In genomic region chr4:135219652-135220051, GRCm38 (mm10) we compare ENCODE assay signal across 8 mouse cellular contexts. TPM values are rescaled to one million over a fixed set of nuclear protein-coding genes. Genes with fewer than 3 reads are reported as not detected.
A peak's percentile ranks its signal among the peaks of the same experiment; 100 is the strongest.
DNase-seq lines count a peak whose midpoint lies in the region; ATAC-seq and TF ChIP-seq lines count a peak whose summit lies in the region.

No protein-coding gene starts in this region.

- H3K27ac ChIP-seq in midbrain, embryonic 11.5 days (ENCODE audit: low read depth, low read length), result no peak overlapping the region
- H3K27ac ChIP-seq in midbrain, embryonic 16.5 days (ENCODE audit: low read length), result no peak overlapping the region
- H3K27ac ChIP-seq in gastrocnemius, adult 2 months, result no peak overlapping the region
- H3K27ac ChIP-seq in limb, embryonic 12.5 days, result no peak overlapping the region
- no peak overlapping the region for H3K27ac ChIP-seq in neural tube, embryonic 11.5 days (ENCODE audit: low read depth, low read length)

- ATAC-seq in midbrain, embryonic 11.5 days (ENCODE audit: low FRiP score), result no peak
- no peak; the same call in 1 of the 2 replicates for ATAC-seq in midbrain, embryonic 16.5 days
- ATAC-seq in limb, embryonic 12.5 days (ENCODE audit: insufficient number of reproducible peaks, insufficient read depth, low FRiP score, low TSS enrichment, low read depth), result 0 out of 2 replicates have a peak, but pooled peaks have one; percentile 43
- no peak for ATAC-seq in neural tube, embryonic 11.5 days (ENCODE audit: insufficient read depth, low FRiP score, low TSS enrichment)

- peak; percentile 94 for TF ChIP-seq CTCF in gastrocnemius, adult 2 months (IDR thresholded peaks at IDR 0.05)

- no peak overlapping the region for H3K4me2 ChIP-seq in midbrain, embryonic 11.5 days
- H3K4me2 ChIP-seq in midbrain, embryonic 16.5 days (ENCODE audit: low read length), result no peak overlapping the region
- H3K4me2 ChIP-seq in limb, embryonic 12.5 days, result no peak overlapping the region
- H3K4me2 ChIP-seq in neural tube, embryonic 11.5 days (ENCODE audit: low read depth), result no peak overlapping the region

- intact Hi-C loops in gastrocnemius, adult 2 months (cut with DNase I), result loop anchor here (1.0 to 5.0 kb wide), 2 partner anchors 48 to 99 kb away; no protein-coding TSS in a partner anchor

- no peaks in the 10 kb centered on the region for H3K4me1 ChIP-seq in midbrain, embryonic 11.5 days (ENCODE audit: control insufficient read depth, insufficient read depth, low read length)
- no peaks in the 10 kb centered on the region for H3K4me1 ChIP-seq in midbrain, embryonic 16.5 days (ENCODE audit: control insufficient read depth, insufficient read depth, low read length)
- peaks cover 18% of the 10 kb centered on the region for H3K4me1 ChIP-seq in limb, embryonic 12.5 days (replicated peaks)
- H3K4me1 ChIP-seq in neural tube, embryonic 11.5 days (ENCODE audit: control insufficient read depth, insufficient read depth, low read length), result no peaks in the 10 kb centered on the region

- H3K27me3 ChIP-seq in midbrain, embryonic 11.5 days (ENCODE audit: control insufficient read depth, insufficient read depth, low read length), result no peaks in the 10 kb centered on the region
- no peaks in the 10 kb centered on the region for H3K27me3 ChIP-seq in midbrain, embryonic 16.5 days (ENCODE audit: control insufficient read depth, insufficient read depth, low read depth, low read length)
- no peaks in the 10 kb centered on the region for H3K27me3 ChIP-seq in limb, embryonic 12.5 days
- H3K27me3 ChIP-seq in neural tube, embryonic 11.5 days (ENCODE audit: control insufficient read depth, insufficient read depth, low read length), result no peaks in the 10 kb centered on the region

- H3K4me3 ChIP-seq in midbrain, embryonic 11.5 days (ENCODE audit: low read depth, low read length), result no peak overlapping the region
- H3K4me3 ChIP-seq in midbrain, embryonic 16.5 days (ENCODE audit: low read depth, low read length), result no peak overlapping the region
- H3K4me3 ChIP-seq in gastrocnemius, adult 2 months, result no peak overlapping the region
- H3K4me3 ChIP-seq in limb, embryonic 12.5 days (replicated peaks), result no peak overlapping the region
- H3K4me3 ChIP-seq in neural tube, embryonic 11.5 days (ENCODE audit: low read depth, low read length), result no peak overlapping the region

- H3K9ac ChIP-seq in midbrain, embryonic 11.5 days (ENCODE audit: low read length), result no peak overlapping the region
- no peak overlapping the region for H3K9ac ChIP-seq in midbrain, embryonic 16.5 days (ENCODE audit: low read depth, low read length)
- H3K9ac ChIP-seq in limb, embryonic 12.5 days (replicated peaks), result no peak overlapping the region
- no peak overlapping the region for H3K9ac ChIP-seq in neural tube, embryonic 11.5 days (ENCODE audit: low read length)

- H3K36me3 ChIP-seq in midbrain, embryonic 11.5 days (ENCODE audit: control insufficient read depth, insufficient read depth, low read length), result peaks cover 18% of the 10 kb centered on the region
- H3K36me3 ChIP-seq in midbrain, embryonic 16.5 days (ENCODE audit: control insufficient read depth, insufficient read depth, low read length), result peaks cover 4% of the 10 kb centered on the region; the same call in 1 of the 2 replicates
- peaks cover 90% of the 10 kb centered on the region for H3K36me3 ChIP-seq in limb, embryonic 12.5 days
- peaks cover 8% of the 10 kb centered on the region for H3K36me3 ChIP-seq in neural tube, embryonic 11.5 days (ENCODE audit: control insufficient read depth, insufficient read depth, low read length)

- H3K9me3 ChIP-seq in midbrain, embryonic 11.5 days (ENCODE audit: control insufficient read depth, low read length), result no peaks in the 10 kb centered on the region
- H3K9me3 ChIP-seq in midbrain, embryonic 16.5 days (replicated peaks; ENCODE audit: control insufficient read depth, low read length, poor library complexity, severe bottlenecking), result no peaks in the 10 kb centered on the region
- H3K9me3 ChIP-seq in limb, embryonic 12.5 days, result no peaks in the 10 kb centered on the region
- no peaks in the 10 kb centered on the region for H3K9me3 ChIP-seq in neural tube, embryonic 11.5 days (ENCODE audit: control insufficient read depth, low read length)

- DNase-seq in midbrain, embryonic 11.5 days (ENCODE audit: low spot score, missing footprints), result peak; percentile 96
- DNase-seq in cerebellum, adult 9-10 months, result peak; percentile 44
- peak; percentile 83 for DNase-seq in gastrocnemius, adult 2 months
- peak; percentile 86 for DNase-seq in kidney, adult 9 months
- DNase-seq in neural tube, embryonic 11.5 days (ENCODE audit: low spot score), result peak; percentile 69
- peak; percentile 92 for DNase-seq in testis, postnatal 10 days (ENCODE audit: low spot score)

- 66% methylated on average over 4 of the region's 4 CpGs for WGBS in midbrain, embryonic 11.5 days
- WGBS in midbrain, embryonic 16.5 days, result 54% methylated on average over 4 of the region's 4 CpGs
- WGBS in limb, embryonic 12.5 days, result 60% methylated on average over 4 of the region's 4 CpGs
- WGBS in neural tube, embryonic 11.5 days, result 65% methylated on average over 4 of the region's 4 CpGs

RNA-seq across cellular contexts. Expression of gene Clic4, which starts 53.0 kb away (rescaled TPM):
- polyA plus RNA-seq in midbrain, embryonic 11.5 days (2014; fragmentation: Nextera tagmentation; extraction: Ambion mirVana), result 168 and 173 TPM in 2 replicates
- 49.2 and 55.6 TPM in 2 replicates for polyA plus RNA-seq in midbrain, embryonic 16.5 days (2015; fragmentation: Nextera tagmentation; extraction: Ambion mirVana)
- 10 to 100 TPM; 16.9 to 33.9 TPM for total RNA-seq in gastrocnemius, adult 2 months (2021)
- polyA plus RNA-seq in limb, embryonic 12.5 days (2016; fragmentation: Nextera tagmentation; extraction: Ambion mirVana), result 191 and 199 TPM in 2 replicates
- 148 and 157 TPM in 2 replicates for polyA plus RNA-seq in neural tube, embryonic 11.5 days (2014; fragmentation: Nextera tagmentation; extraction: Ambion mirVana)

Comparison
In these comparisons a context has a peak if more than half of its experiments do, and no peak if none do; other contexts are left out.
1. DNase-seq: peak in every context shown above with its lines; median percentile 96 in midbrain, embryonic 11.5 days; 92 in testis, postnatal 10 days; 86 in kidney, adult 9 months; 83 in gastrocnemius, adult 2 months; 69 in neural tube, embryonic 11.5 days; 44 in cerebellum, adult 9-10 months.